Mouse (Mus musculus) cortical plate, adult 2 months (tissue): Measurements from ENCODE around the gene Tdp2.

ENCODE experiments used
- CTCF ChIP-seq: fragments of 200-500 bp; IDR thresholded peaks from 2 replicates; pipeline ENCODE4 v1.5.1; 2011; ENCODE audit warnings: mild to moderate bottlenecking, control low read depth, low read length; ENCODE audit not compliant: insufficient read depth; ENCODE audit errors: extremely low read depth
- POLR2A ChIP-seq: fragments of 200-500 bp; IDR thresholded peaks from 2 replicates; pipeline ENCODE4 v1.6.1; 2011; ENCODE audit warnings: mild to moderate bottlenecking, low read length, control low read depth; ENCODE audit not compliant: insufficient read depth; ENCODE audit errors: extremely low read depth

GRCm38 (mm10) chr13:24880208-24880607, 48.7 kb downstream of the Tdp2 start:
- TF ChIP-seq POLR2A = no peak
- TF ChIP-seq CTCF = no peak
